Comparison of ENCODE assay signal across 14 mouse cellular contexts in genomic region chr8:79554311-79554710, GRCm38 (mm10).
DNase-seq lines count a peak whose midpoint lies in the region.
"Had no signal": no experiment of that assay in that cellular context is flagged by ENCODE, and none has a peak within 500 bp of the region (broad histone marks: within the 10 kb centered on the region; RNA-seq: fewer than 3 reads in every experiment).

No protein-coding gene starts in this region.

- peak; percentile 16 for DNase-seq in adrenal gland, postnatal 14 days
- no peak for DNase-seq in adrenal gland, postnatal 10 days
- peak; percentile 58 for DNase-seq in 3T3-L1 (ENCODE audit: low read depth, low spot score)
- DNase-seq in NIH3T3 (ENCODE audit: low read depth): peak; percentile 61
- no peak for DNase-seq in kidney, postnatal 25 days
- DNase-seq: adrenal gland, postnatal 25 days; B cell, adult 2 months; cerebellum, adult 11 months; cerebellum, adult 18-20 months; cerebellum, adult 8-10 months; cerebellum, adult 9-11 months; cerebellum, postnatal 14 days; cerebellum, postnatal 36 days; embryo, embryonic 11 days had no signal

Comparison
In these comparisons a context has a peak if more than half of its experiments do, and no peak if none do; other contexts are left out.
1. DNase-seq: peak in adrenal gland, postnatal 14 days (single experiment), 3T3-L1 (single experiment) and NIH3T3 (single experiment); none in adrenal gland, postnatal 10 days (single experiment) and kidney, postnatal 25 days (0 of 2).